Mouse (Mus musculus) left cerebral cortex, adult 9 months (tissue): Measurements from ENCODE around the gene Tanc2.

Experiments used
- DNase-seq, 2 experiments: peaks; one replicate each; pipeline ENCODE4 v3.0.0; 2022; ENCODE audit warnings: low spot score in 2 of 2

Tanc2 gene

DNA sequence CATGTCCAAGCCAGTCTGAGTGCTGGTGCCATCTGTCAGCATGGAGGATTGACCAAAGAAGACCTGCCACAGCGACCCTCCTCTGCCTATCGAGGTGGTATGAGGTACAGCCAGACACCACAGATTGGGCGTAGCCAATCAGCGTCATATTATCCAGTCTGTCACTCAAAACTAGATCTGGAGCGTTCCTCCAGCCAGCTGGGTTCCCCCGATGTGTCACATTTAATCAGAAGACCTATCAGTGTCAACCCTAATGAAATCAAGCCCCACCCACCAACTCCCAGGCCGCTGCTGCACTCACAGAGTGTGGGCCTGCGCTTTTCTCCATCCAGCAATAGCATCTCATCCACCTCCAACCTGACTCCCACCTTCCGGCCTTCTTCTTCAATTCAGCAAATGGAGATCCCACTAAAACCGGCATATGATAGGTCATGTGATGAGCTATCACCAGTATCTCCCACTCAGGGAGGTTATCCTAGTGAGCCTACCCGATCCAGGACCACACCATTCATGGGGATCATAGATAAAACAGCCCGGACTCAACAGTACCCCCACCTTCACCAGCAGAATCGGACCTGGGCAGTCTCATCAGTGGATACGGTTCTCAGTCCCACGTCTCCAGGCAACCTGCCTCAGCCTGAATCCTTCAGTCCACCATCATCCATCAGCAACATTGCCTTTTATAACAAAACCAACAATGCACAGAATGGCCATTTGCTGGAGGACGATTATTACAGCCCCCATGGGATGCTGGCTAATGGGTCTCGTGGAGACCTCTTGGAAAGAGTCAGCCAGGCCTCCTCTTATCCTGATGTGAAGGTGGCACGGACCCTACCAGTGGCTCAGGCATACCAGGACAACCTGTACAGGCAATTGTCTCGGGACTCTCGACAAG lies 333.2 kb downstream of the Tanc2 start:
- DNase-seq: peak; percentile 42 to 48

DNA sequence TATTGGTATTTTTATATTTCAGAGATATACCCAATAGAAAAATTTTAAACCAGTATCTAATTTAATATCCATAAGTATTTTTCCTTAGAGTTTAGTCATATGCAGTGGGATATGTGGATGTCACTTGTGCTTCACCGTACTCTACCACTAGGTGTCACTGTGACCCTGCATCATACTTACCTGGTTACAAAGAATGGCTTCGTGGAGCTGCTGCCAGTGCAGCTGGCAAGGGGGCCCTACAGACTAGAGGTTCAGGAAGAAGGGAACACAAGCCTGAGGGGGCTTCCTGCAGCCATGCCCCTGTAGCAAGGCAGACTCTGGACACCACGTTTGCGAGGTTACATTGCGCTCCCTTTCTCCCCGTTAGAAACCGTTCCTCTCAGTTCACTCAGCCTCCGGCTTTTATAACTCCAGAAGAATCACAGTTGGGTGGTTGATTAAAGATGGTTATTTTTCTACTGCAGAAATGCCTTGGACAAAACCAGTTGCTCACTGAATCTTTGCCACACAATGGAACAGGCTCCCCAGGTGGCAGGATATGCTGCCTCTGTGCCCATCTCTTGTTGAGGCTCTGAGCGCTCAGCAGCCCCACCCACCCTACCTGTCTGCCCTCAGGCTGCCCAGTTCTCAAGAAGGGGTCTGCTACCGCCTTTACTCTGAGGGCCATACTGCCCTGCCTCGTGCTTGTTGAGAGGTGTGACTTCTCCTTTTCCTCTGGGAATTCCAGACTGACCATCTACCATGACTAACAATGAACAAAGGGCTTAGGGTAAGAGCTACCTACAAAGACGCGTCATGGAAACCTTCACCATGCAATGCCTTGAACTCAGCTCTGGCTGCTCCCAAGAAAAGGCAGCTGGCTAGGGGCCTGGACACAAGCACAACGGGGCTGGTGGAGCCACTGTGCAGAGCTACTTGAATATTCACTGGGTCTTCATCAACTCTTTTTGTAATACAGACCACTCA lies 337.6 kb downstream of the Tanc2 start:
- DNase-seq: peak in 1 of 2 experiments; percentile 85

DNA sequence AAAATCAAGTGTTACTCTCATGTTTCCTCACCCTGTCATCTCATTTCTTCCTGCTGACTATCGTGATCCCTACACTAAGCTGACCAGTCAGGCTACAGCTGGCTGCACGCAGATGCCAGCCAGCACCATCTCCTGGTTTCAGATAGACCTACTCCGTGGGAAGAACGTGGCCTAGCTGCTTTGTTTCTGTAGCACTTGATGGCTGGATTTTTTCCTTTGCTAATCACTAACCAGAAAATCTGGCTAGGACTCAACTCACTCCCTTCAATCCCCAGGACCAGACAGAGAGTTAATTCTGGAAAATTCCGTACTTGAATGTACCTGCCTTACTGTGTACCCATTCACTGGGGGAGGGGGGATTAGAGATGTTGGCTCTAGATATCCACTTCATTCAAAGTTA lies 338.4 kb downstream of the Tanc2 start:
- DNase-seq: no peak

DNA sequence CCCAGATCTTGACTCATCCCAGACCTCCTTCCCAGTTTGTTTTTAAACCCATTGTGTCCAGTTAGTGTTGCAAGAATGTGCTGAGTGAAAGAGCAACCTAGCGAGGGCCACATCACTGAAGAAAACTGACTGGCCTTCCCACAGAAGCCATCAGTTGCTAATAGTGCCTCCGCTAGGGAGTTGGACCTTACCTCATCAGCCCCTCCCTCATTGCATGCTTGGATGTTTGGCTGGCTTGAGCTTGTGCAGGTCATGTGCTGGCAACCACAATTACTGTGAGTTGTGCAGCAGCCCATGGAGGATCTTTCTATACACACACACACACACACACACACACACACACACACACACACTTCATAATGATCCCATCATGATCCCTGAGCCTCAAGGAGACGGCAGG lies 341.6 kb downstream of the Tanc2 start:
- no peak for DNase-seq

DNA sequence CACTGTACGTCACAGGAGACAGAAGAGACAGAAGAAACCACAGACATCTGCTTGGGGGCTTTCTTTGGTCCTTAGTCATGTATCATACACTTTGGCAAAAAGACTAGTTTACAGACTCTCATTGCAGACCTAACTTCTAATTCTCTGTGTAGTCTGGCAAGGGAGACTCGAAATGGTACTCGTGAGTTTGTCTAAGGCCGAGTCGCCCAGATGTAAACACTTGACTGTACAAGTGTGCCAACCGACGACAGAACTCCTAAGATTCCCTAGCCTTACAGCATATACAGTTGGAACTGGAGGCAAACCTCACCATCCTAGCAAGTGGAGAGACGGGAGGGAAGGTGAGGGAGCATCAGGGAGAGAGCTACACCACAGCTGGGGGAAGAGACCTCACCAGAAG lies 344.0 kb downstream of the Tanc2 start:
- no peak for DNase-seq

DNA sequence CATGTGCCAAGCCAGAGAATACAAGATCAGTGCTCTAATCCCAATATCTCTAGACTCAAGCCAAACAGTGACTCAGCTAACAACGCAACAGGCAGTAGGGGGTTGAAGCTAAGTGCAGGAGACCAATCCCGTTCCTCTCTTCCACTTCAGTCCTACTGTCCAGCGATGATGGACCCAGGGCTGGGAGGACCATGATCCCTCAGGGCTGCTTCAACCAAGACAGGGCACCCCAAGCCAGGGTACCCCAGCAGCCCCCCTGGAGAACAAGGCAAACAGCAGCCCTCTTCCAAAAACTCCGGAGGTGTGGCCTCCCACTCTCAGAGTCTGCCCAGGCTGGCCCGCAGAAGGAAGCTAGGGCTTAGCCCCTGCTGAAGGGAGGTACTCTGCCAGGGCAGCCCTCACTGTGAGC lies 344.5 kb downstream of the Tanc2 start:
- no peak for DNase-seq

DNA sequence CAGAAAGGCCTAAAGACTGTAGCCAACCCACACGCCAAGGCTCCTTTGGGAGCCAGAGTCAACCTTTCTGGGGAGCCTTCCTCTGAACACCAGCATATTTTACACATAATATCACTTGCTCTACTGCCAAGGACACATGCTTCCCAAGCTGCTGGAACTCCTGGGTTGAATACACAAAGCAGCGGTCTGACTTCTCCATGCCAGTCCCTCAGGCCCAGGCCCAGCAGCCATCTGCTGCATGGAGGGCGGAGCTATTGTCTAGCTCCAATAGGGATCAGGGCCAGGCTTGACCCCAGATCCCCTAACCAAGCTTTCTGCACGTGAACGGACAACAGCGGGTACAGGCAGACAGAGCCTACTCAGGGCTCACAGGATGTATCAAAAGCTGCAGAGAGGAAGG lies 345.0 kb downstream of the Tanc2 start:
- DNase-seq: no peak

DNA sequence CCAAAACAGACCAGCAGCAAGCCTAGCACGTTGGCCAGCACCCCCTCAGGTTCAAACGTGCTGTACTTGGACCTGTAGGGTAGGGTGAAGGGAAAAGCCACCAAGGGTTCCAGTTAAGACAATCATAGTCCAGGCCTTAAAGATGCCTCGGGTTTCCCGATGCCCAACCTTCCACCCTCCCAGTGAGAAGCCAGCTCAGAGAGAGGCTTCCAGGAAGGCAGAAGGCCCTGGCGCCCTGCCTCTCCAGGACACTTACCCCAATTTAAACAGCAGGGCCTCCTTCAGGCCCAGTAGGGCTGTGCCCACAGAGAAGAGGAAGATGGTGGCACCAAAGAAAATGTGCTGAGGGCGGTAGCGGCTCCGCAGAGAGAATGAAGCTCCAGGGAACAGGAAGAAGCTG lies 345.7 kb downstream of the Tanc2 start:
- DNase-seq: no peak

DNA sequence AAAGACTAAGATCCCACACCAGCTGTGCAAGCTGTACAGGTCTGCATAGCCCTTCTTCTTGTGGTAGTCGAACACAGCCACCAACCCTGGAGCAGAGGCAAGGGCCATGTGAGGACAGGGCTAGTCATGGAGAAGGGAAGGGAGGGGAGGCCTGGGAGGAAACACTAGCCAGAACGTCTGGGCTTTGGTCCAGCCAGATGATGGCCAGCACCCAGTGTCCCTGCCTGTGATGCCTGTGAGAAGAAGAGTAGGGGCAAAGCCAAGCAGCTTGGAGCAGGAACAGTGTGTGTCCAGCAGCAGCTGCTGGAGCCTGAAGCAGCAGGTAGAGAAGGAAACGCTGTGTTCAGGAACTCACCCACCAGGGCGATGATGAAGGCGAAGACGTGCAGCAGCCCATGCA lies 346.4 kb downstream of the Tanc2 start:
- DNase-seq: peak in 1 of 2 experiments; percentile 60

DNA sequence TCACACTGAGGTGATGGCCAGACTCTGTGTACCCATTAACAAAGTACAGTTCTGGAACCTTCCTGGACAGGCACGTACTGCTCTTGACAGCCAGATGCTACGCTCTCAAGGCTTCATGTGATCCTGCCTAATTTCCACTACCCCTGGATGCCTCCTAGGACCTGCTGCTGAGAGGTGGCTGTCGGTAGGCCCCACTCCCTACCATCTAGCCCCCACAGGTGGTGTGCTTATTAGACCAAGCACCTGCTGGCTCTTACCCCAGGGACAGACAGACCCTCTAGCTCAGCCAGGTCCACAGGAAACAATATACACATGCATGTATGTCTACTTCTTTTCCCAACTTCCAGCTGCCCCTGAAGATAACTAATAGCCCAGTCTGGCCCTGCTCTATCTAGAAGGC lies 347.2 kb downstream of the Tanc2 start:
- no peak for DNase-seq

DNA sequence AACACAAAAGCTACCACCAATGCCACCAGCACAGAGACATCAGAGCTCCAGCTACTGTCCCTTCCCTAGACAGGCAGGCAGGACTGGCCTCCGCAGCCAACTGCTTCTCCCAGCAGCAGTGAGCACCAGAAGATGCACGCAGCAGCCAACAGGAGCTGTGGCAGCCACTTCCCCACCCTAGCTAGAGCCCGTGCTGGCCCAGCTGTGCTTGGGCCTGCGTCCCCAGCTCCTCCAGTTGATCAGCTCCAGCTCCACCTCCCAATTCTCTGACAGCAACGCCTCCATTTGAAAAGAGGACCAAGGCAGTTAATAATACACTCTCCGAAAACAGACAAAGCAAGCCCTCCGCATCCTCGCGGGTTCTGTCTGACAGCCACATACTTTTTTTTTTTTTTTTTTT lies 349.0 kb downstream of the Tanc2 start:
- no peak for DNase-seq

DNA sequence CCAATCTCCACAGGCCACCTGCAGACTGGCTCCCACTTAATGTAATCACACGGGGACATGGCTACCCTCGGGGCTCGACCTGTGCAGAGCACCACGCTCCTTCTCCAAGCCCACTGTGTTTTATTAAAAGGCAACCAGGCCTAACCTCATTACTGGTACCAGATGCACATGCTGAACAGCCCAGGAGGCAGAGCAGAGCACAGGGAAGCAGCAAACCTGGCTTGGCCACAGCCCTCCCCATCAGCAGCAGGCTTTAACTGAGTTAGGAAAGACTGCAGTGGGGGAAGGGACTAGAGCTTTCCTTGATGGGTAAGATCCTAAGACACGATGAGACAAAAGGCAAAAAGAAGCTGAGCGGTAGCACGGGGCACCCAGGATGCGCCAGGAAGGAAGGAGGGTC lies 352.2 kb downstream of the Tanc2 start:
- DNase-seq: no peak

DNA sequence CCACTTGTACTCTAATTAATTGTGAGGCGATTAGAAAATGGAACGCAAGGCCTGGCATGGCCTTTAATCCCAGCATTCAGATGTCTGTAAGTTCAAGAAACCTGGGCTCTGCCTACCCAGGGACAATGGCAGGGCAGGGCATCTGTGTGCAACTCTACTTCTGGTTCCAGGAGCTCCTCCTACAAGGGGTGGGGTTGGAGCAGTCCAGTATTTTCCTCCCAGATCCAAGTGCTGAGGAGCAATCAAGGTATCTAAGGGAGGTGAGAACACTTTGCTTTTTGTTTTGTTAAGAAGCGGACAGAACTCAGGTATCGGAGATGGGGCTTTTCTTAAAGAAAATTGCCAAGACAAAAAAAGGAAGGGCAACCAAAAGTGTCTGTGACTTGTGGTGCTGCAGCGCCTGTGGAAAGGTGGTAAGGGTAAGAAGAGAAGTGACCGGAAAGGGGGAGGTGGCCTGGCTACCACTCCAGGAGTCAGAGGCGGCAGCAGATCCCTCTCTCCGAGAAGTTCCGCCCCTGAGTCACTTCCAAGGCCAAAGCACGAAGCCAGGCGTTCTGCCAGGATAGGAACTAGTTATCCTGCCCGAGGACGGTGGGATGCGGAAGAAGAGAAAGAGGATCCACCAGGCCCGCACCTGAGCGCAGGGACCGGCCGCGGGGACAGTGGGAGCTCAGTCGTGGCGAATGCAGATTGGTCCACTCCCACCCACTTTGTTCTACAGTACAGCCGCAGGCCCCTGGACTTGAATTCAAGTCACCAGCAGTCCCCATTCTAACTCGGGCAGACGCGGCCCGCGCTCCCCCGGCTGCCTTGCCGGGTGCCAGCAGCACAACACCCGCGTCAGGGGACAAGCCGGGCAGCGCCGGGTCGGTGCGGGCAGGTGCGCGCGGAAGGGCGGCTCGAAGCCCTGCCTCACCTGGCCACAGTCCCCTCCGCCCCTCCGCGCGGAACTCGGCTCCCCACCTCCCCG lies 353.6 kb downstream of the Tanc2 start:
- no peak for DNase-seq

DNA sequence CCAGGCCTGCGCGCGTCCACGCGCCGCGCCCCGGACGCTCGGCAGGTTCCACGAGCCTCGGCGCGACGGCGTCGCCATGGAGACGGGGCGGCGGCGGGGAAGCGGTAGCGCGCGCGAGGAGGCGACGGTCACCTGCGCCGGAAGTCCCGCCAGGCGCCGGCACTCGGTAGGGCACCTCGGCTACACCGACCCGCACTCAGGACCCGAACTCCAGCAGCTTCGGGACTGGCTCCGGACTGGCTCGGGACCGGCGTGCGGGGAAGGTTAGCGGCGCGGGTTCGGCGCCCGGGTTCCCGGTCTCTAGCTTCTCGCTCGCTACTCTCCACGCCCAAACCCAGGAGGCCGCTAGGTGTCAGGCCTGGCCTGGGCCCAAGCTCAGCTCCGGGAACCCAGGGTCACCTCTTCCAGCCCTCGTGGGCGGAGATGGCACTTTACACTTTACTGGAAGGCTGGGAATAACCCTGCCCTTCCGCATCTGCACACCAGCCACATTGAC lies 354.4 kb downstream of the Tanc2 start:
- peak in 1 of 2 experiments; percentile 60 for DNase-seq

DNA sequence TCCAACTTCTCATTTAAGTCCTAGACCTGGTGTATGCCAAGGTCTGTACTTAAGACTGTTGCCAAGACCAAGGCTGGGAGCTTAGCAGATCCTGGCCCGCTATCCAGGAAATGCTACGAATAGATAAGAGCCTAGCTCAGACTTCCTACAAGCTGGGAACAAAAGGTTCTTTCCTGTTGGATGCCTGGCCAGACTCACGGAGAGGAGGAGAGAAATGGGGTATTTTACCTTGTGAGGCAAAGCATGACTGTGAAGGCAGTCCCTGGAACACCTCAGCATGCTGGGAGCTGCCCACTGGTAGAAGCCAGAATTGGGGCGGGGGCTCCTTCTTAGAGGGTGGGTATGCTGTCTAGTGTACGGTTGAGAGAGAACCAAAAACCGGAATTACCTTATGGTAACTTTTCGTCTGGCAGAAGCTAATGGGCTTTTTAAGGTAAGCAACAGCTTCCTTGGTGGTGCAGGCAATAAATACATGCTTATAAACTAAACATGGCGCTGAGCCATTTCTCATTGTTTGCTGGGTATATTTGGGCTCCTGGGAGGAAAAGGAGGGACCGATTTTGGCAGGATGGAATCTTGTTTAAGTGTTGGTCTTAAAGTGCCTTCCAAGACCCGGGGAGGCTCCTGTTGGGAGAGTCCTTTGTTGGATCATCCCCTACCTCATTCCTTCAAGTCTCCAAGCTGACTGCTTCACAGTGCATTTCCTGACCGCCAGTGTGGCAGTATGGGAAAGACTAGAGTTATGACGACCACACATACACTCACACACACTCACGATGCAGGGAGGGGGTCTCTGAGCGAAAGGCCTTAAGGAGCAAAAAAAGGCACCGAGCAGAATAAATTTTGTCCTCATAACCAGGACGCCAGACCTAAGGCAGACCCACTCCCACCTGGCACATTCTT lies 355.2 kb downstream of the Tanc2 start:
- DNase-seq: no peak

DNA sequence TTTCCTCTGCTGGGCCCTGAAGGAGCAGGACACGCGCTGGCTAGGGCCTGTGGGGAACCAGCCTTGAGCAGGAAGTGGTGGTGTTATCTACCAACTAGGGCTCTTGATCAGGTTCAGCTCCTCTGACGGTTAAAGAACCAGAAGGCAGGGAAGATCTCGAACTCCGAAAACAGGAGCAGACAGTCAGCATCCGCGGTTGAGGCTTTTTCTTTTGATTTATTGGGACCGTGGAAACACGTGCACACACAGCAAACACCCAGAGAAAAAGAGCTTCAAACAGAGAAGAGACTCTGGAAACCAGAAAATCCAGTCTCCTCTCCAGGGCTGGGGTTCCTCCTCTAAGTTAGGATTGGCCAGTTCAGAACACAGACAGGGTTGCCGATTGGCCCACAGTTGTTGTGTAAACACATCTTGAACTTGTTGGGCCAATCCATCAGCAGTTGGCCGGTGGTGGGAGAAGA lies 356.9 kb downstream of the Tanc2 start:
- no peak for DNase-seq

DNA sequence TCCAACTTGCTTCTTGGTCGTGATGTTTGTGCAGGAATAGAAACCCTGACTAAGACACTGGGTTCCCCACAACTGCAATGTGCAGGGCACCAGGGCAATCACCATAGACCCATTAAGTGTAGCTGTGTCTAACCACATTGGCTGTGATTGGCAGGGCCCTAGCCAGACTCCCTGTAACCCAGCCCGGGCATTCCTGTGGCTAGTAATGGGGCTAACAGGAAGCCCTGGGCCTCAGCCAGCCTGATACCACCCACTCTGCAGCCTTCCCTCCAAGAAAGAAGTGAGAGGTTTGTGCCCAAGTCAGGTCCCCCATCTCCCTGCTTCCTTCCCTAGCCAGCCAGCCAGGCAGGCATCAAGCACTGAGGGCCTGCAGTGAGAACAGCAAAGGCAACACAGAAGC lies 358.5 kb downstream of the Tanc2 start:
- no peak for DNase-seq

DNA sequence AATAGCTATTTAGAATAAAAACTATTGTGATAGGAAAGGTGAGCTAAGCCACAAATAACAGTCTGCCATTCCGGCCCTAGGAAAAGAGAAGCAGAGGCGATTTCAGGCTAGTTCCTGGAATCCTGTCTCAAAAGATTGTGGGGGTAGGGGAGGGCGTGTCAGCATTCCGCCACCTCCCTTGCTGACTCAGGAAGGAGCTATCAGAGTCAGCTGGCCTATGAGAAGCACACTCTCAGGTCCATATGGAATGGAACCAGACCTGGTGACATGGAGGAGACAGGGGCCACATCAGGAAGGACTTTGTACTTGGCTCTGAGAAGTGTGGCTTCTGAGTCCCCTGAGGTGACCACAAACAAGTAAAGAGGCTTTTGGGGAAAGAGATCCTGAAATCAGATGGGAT lies 360.7 kb downstream of the Tanc2 start:
- no peak for DNase-seq

DNA sequence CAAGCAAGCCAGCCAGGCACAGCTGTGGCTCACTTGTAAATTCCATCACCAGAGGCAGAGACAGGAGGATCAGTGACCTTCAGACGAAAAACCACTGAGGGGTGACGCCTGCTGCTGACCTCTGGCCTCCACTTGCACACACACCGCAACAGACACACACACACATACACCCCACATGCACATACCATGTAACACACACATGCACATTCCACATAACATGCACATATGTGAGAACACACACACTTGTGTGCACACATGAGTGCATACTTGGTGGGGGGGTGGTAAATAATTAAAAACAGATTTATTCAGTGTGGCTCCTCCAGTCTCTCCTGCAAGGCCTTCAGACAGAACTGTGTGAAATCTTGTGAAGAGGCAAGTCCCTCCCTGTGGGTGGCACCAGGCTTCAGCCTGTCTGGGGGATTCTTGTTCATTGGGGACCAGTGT lies 361.8 kb downstream of the Tanc2 start:
- DNase-seq: no peak

DNA sequence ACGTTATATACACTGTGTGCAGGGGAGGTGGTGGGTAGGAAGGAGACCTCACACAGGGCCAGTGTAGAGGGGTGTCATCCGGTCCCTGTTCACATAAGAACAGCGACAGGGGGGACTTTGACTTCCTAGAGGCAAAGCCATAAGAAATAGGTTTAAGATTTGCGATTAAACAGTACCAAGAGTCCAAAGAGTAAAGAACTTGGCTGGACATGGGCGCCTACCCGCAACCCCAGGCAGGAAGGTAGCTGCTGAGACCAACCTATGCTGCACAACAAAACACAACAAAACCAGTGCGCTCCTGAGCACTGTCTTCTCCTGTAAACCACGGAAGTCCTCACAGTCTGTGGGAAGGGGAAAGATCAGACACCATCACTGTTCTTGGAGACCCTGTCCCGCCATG lies 362.3 kb downstream of the Tanc2 start:
- DNase-seq: no peak
